14 mouse cellular contexts compared by ENCODE assay signal in the genomic region with DNA sequence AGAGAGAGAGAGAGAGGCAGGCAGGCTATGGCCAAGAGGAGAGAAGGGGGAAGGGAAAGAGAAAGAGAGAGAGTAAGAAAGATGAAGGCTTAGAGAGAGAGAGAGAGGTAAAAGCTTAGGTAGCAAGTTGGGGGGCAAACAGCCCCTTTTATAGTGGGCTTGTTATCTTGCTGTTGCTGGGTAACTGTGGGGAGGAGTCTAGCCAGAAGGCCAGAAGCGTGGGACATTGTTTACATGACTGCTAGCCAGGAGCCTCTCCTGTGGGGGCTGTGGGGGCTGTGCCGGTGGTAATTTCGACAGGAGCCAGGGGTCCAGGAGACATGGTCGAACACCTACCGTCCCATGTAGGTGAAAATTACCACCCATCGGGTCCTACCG.
DNase-seq lines count a peak whose midpoint lies in the region; ATAC-seq and TF ChIP-seq lines count a peak whose summit lies in the region.
"Had no signal": no experiment of that assay in that cellular context is flagged by ENCODE, and none has a peak within 500 bp of the region (broad histone marks: within the 10 kb centered on the region; RNA-seq: fewer than 3 reads in every experiment).

No protein-coding gene starts in this region.

- no peak for TF ChIP-seq CTCF in kidney, postnatal 0 days (IDR thresholded peaks at IDR 0.05; ENCODE audit: low read depth)

- no peaks in the 10 kb centered on the region for H3K27me3 ChIP-seq in kidney, postnatal 0 days (ENCODE audit: insufficient read depth, low read length)
- no peaks in the 10 kb centered on the region for H3K27me3 ChIP-seq in midbrain, embryonic 16.5 days (ENCODE audit: control insufficient read depth, insufficient read depth, low read depth, low read length)
- H3K27me3 ChIP-seq: embryonic facial prominence, embryonic 13.5 days; neural tube, embryonic 12.5 days had no signal

- H3K4me3 ChIP-seq in kidney, postnatal 0 days (replicated peaks; ENCODE audit: low read depth, low read length), result no peak overlapping the region
- no peak overlapping the region for H3K4me3 ChIP-seq in midbrain, embryonic 16.5 days (ENCODE audit: low read depth, low read length)
- H3K4me3 ChIP-seq: embryonic facial prominence, embryonic 13.5 days; gastrocnemius, adult 2 months; layer of hippocampus, adult 2 months; neural tube, embryonic 12.5 days had no signal

- peak; percentile 86 for DNase-seq in heart, adult 11 months
- no peak for DNase-seq in heart, postnatal 4 days
- peak; percentile 37 for DNase-seq in kidney, postnatal 0 days (ENCODE audit: low spot score)
- DNase-seq in kidney, postnatal 10 days, result no peak
- DNase-seq in thymus, postnatal 14 days, result peak; percentile 30
- DNase-seq in thymus, postnatal 0 days (ENCODE audit: low spot score), result no peak
- DNase-seq: cerebellum, adult 2 months; gastrocnemius, adult 2 months; heart, postnatal 36 days; right cerebral cortex, postnatal 25 days had no signal

- H3K27ac ChIP-seq in kidney, postnatal 0 days, result no peak overlapping the region
- no peak overlapping the region for H3K27ac ChIP-seq in midbrain, embryonic 16.5 days (ENCODE audit: low read length)
- H3K27ac ChIP-seq: embryonic facial prominence, embryonic 13.5 days; gastrocnemius, adult 2 months; layer of hippocampus, adult 2 months; neural tube, embryonic 12.5 days had no signal

- H3K4me1 ChIP-seq in kidney, postnatal 0 days (replicated peaks; ENCODE audit: insufficient read depth, low read length), result no peaks in the 10 kb centered on the region
- no peaks in the 10 kb centered on the region for H3K4me1 ChIP-seq in midbrain, embryonic 16.5 days (ENCODE audit: control insufficient read depth, insufficient read depth, low read length)
- H3K4me1 ChIP-seq: neural tube, embryonic 12.5 days had no signal

- ATAC-seq in kidney, postnatal 0 days (replicated peaks; ENCODE audit: low FRiP score, low read depth), result no peak
- no peak for ATAC-seq in midbrain, embryonic 16.5 days

- H3K9me3 ChIP-seq in kidney, postnatal 0 days (replicated peaks; ENCODE audit: low read length), result no peaks in the 10 kb centered on the region
- H3K9me3 ChIP-seq in midbrain, embryonic 16.5 days (replicated peaks; ENCODE audit: control insufficient read depth, low read length, poor library complexity, severe bottlenecking), result no peaks in the 10 kb centered on the region
- H3K9me3 ChIP-seq: embryonic facial prominence, embryonic 13.5 days; neural tube, embryonic 12.5 days had no signal

- no peak overlapping the region for H3K9ac ChIP-seq in kidney, postnatal 0 days (ENCODE audit: low read depth, low read length)
- H3K9ac ChIP-seq in midbrain, embryonic 16.5 days (ENCODE audit: low read depth, low read length), result no peak overlapping the region
- H3K9ac ChIP-seq: embryonic facial prominence, embryonic 13.5 days; neural tube, embryonic 12.5 days had no signal

- no peak overlapping the region for H3K4me2 ChIP-seq in kidney, postnatal 0 days (ENCODE audit: low read length)
- H3K4me2 ChIP-seq in midbrain, embryonic 16.5 days (ENCODE audit: low read length), result no peak overlapping the region
- H3K4me2 ChIP-seq: embryonic facial prominence, embryonic 13.5 days; neural tube, embryonic 12.5 days had no signal

- WGBS in kidney, postnatal 0 days, result 20% methylated on average over 7 of the region's 7 CpGs
- 65% methylated on average over 7 of the region's 7 CpGs for WGBS in midbrain, embryonic 16.5 days

- no peaks in the 10 kb centered on the region for H3K36me3 ChIP-seq in kidney, postnatal 0 days (ENCODE audit: insufficient read depth, low read length)
- H3K36me3 ChIP-seq in midbrain, embryonic 16.5 days (ENCODE audit: control insufficient read depth, insufficient read depth, low read length), result no peaks in the 10 kb centered on the region
- H3K36me3 ChIP-seq: embryonic facial prominence, embryonic 13.5 days; neural tube, embryonic 12.5 days had no signal

Comparison
In these comparisons a context has a peak if more than half of its experiments do, and no peak if none do; other contexts are left out.
1. DNase-seq: peak in heart, adult 11 months (single experiment), kidney, postnatal 0 days (single experiment) and thymus, postnatal 14 days (single experiment); none in heart, postnatal 4 days (single experiment), kidney, postnatal 10 days (single experiment) and thymus, postnatal 0 days (single experiment).